Mouse (Mus musculus) forelimb bud, embryonic 11.5 days (tissue): Measurements from ENCODE around the gene Gm21762.
"Not testable (repeated sequence)": the region's sequence is repeated elsewhere in the genome, so short reads cannot be mapped to it uniquely, and the experiment has no call there.

ENCODE experiments used
- DNase-seq: peaks from one replicate; pipeline ENCODE4 v3.0.0-alpha.2; 2012; ENCODE audit warnings: low read depth, low spot score

Gm21762 gene

DNA sequence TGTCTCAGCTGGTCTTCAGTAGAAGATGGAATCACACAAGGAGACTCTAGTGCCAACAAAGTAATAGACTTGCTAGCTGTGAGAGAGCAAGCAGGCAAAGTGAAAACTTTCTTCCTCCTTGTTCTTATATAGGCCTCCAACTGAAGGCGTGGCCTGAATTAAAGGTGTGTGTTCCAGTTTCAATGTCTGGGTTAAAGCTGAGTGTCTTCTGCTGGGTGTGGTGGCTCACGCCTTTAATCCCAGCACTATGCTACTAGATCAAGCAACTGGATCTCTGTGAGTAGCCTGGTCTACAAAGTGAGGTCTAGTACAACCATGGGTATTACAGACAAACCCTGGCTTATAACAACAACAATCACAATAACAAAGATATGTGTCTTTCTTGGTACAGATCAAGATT is at the start of gene Gm21762:
Gm21762 (minus strand) TSS at position 101 of the 400 bp plus-strand sequence.
- not testable (repeated sequence) for DNase-seq

DNA sequence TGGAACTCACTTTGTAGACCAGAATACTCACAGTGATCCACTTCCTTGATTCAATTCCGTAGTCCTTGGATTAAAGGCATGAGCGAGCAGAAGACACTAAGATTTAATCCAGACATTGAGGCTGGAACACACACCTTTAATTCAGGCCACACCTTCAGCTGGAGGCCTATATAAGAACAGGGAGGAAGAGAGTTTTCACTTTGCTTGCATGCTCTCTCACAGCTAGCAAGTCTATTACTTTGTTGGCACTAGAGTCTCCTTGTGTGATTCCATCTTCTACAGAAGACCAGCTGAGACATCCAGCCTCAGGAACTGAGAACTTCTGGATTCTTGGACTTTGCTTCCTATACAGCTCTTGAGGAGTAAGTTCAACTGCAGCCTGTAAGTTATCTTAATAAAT is 47.1 kb upstream of the Gm21762 start, which contains the start of gene AF067061:
AF067061 (plus strand) TSS at position 245 of the 400 bp plus-strand sequence.
- not testable (repeated sequence) for DNase-seq

DNA sequence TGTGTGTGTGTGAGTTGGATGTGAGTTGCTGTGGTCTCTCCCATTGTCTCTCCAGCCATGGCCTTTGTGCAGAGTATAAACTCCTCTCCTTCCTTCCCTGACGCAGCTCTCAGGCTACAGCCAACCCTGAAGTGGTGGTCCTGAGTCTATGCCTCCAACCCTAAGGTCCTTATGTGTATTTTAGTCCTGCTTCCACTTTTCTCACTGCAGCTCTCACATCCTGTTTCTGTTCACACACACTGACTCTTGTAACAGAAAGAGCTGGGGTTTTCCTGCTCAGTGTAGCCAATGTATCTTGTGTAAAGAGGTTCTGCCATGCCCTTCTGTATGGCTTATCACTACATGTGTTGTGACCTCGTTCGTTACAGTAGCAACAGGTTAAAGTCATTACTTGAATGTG is 44.0 kb upstream of the Gm21762 start:
- not testable (repeated sequence) for DNase-seq

DNA sequence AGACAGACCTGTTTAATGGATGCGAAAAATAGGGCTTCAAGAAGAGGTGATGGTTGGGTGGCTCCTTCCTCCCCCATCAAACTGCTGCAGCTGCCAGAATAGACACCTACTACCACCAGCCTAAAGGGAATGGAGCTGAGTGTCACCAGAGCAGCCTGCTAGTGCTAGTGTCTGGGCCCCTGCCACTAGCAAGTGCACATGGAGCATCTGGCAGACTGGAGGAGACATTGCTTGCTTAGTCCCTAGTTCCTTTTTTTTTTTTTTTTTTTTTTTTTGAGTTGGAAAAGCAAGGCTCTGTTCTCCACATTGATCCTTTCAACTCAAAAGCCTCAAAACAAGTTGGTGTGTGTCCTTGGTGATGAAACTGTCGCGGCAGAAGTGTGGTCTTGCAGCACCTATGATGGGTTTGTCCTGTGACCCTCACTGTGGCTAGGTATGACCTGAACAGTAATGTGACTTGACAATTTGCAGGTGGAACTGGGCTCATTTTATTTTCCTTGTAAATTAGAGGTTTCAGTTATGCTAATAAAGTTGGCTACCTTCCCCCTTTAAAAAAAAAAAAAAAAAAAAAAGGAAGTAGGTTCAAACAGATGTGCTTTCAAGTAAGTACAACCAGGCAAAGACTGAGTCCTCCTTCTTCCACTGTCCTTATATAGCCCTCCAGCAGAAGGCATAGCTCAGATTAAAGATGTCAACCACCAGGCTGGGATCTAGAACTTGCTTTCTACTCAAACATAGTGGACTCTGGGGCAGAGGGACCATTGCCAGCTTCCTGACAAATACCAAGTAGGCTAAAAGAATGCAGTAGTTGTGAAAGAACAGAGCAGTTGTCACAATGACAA is 43.3 kb upstream of the Gm21762 start:
- not testable (repeated sequence) for DNase-seq

DNA sequence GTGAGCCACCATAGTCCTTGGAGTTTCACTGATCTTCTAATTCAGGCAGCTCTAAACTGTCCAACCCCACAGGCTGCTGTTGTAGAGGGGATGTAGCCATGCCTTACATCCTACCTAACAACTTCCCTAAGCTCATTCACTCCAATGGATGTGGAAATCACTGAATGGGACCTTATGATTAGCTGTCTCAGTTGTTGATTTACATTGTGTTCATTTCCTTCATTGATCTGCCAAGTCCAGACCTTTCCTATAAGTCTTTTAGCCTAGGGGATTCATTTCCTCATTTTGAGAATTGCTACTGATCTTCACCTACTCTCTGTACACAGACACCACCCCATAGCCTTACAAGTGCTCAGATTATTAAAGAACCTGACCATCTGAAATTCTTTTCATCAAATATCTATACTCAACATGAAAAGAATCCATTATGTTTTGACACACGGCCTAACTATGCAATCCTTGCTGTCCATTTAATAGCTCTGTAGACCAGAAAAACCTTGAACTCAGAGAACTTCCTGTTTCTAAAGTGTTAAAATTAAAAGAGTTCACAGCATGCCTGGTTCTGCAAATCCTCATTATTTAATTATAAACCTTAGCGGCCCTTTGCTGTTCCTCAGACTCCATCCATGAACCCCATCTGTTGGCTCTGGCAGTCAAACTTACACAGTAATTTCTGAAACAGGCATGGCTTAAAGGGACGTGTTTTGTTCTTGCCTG is 35.6 kb upstream of the Gm21762 start:
- DNase-seq, result not testable (repeated sequence)

DNA sequence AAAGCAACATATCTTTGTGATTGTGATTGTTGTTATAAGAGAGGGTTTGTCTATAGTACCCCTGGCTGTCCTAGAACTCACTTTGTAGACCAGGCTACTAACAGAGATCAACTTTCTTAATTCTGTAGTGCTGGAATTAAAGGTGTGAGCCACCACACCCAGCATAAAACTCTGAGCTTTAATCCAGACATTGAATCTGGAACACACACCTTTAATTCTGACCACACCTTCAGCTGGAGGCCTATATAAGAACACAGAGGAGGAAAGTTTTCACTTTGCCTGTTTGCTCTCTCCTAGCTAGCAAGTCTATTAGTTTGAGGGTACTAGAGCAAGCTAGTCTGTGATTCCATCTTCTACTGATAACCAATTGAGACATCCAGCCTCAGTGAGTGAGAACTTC is 23.1 kb upstream of the Gm21762 start, which contains the start of gene Gm21731:
Gm21731 (plus strand) TSS at position 301 of the 400 bp plus-strand sequence.
- not testable (repeated sequence) for DNase-seq

DNA sequence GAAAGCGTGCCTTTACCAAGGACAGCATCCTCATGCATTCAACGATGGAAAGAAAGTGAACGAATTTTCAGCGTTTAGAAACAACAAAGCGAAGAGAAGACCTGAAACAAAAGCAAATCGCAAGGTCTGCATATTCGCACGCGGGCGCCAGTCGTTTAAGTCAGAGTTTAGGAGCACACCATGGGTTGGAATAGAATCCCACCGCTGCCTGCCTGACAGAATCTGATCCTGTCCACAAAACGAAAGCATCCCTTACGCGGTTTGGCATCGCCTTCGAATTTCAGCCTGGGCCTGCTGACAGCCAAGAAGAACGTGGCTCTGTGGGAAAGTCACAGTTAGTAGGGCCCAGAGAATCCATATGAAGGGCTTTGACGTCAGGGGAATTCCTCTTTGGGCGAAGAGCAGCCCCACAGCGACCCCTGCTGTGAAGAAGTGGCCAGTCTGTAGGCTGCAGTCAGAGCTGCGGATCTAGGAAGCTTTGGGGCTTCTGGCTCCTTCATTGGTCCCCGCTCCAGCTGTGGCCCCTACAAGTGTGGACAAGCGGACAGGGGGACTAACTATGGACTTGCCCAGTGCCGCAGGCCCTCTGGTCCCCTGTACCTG is 16.8 kb upstream of the Gm21762 start:
- not testable (repeated sequence) for DNase-seq

DNA sequence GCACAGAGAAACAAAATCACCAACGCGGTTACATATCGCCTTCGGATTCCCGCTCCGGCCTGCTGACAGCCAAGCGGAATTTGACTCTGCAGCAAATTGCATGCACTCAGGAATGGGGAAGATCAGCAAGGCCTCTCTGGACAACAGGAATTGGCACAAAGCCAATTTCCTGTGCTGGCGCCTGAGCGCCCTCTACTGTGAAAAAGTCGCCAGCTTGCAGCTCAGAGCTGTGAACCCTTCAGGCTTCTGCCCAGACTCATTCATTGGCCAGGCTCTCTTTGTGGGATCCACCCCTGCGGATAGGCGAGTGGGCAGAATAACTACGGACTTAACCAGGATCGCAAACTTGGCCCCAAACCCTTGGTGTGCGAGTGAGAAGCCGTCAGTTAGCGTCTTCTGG is 16.1 kb upstream of the Gm21762 start:
- not testable (repeated sequence) for DNase-seq

DNA sequence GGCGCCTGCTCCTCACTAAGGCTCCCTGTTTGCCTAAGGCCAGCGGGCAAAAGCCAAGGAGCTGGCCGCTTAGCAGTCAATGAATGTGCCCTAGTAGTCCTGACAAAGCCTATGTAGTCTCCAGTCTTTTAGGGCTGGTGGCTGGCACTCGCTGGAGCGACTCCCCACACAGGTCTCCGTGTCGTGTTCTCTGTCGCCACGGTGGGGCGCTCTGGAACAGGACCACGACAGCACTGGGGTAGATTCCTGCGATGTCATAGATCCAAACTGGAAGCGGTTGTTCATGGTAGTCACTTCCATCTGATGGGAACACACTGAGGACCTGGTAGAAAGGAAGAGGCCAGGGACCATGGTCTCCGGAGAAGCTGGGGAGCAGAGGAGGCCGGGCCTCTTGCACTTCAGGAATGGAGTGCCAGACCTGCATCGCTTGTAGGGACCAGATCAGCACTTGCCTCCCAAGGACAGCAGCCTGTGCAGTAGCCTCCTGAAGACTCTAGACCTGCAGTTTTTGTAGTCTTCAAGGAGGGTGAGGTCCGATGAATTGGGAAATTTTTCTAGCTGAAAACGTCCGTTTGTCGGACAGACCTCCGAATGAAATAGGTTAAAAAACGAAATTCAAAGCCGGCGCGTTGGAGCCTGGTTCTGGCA is 7.4 kb upstream of the Gm21762 start:
- DNase-seq, result not testable (repeated sequence)

DNA sequence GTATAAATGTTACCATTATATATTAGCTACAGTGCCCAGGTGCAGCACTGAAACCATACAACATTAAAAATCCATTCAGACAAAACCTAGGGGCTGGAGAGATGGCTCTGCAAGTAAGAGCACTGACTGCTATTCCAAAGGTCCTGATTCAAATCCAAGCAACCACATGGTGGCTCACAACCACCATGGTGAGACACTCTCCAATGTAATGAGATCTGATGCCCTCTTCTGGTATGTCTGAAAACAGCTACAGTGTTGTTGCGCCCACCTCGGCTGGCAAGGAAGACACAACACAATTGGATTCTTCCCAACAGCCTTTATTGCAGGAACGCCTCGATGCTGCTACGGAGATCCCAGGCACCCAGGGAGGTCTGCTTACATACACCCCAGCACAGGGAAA is 5.2 kb upstream of the Gm21762 start:
- DNase-seq, result not testable (repeated sequence)

DNA sequence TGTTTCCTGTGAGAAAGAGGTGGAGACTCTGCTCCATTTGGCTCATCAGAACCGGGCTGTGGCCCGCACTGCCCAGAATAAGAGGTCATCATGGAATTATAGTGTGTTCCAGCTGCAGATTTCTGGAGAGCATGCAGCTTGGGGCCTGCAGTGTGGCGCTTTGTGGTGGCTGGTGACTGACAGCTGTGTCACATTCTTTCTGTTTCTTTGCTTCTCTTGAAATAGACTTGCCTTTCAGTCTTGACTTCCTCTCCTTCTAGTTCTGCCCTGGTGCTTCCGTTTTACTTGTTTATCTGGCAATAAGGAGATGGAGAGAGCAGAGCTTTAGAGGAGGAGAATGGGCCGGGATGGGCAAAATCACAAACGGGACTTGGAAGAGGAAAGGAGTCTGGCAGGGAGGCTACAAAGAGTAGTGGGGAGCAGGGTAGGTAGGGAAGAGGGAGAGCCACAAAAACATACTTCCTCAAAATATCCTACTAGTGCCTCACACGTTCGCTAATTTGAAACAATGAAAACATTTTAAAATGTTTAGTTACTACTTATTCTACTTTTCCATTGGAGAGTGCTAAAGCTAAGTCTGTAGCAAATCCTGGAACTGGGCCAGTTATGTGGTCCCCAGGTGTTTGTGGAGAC is 19.4 kb downstream of the Gm21762 start:
- not testable (repeated sequence) for DNase-seq

DNA sequence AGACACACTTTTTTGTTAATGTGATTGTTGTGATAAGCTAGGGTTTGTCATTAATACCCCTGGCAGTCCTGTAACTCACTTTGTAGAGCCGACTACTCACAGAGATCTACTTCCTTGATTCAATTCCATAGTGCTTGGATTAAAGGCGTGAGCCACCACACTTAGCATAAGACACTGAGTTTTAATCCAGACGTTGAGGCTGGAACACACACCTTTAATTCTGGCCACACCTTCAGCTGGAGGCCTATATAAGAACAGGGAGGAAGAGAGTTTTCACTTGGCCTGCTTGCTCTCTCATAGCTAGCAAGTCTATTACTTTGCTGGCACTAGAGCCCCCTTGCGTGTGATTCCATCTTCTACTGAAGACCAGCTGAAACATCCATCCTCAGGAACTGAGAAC is 43.6 kb downstream of the Gm21762 start, which contains the start of gene Gm21818:
Gm21818 (plus strand) TSS at position 301 of the 400 bp plus-strand sequence.
- not testable (repeated sequence) for DNase-seq

DNA sequence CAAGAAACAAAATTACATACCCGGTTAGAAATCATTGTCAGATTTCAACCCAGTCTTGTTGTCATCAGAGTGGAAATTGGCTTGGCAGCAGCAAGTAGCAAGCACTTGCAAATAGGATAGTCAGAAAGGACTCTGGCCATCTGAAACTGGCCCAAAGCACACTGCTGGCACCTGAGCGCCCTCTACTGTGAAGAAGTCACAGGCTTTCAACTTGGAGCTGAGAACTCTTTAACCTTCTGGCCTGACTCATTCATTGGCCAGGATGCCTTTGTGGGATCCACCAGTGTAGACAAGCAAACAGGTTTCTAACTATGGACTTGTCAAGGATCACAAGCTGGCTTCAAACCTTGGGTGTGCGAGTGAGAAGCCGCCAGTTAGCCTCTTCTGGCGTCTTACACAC is 47.4 kb downstream of the Gm21762 start:
- not testable (repeated sequence) for DNase-seq
